Mouse (Mus musculus) intestine, postnatal 0 days (tissue): Measurements from ENCODE around the gene Nrg3. TPM values are rescaled to one million over a fixed set of nuclear protein-coding genes. Genes with fewer than 3 reads are reported as not detected.
"Not testable (repeated sequence)": the region's sequence is repeated elsewhere in the genome, so short reads cannot be mapped to it uniquely, and the experiment has no call there.

Experiments
- ATAC-seq: fragments of 200-750 bp; cut with Nextera tagmentation; 2 replicates; pipeline ENCODE4 v1.8.0; 2017; ENCODE audit warnings: mild to moderate bottlenecking, moderate TSS enrichment, moderate library complexity
- H3K27ac ChIP-seq: fragments of 300-500 bp; sonication (generic); 2 replicates; pipeline ENCODE4 v1.5.1; 2014; ENCODE audit warnings: mild to moderate bottlenecking, low read depth, low read length, moderate library complexity
- H3K27me3 ChIP-seq: fragments of 300-500 bp; sonication (generic); replicated peaks from 2 replicates; pipeline ENCODE4 v1.6.1; 2014; ENCODE audit warnings: low read length, mixed read lengths; ENCODE audit not compliant: control insufficient read depth, insufficient read depth
- H3K36me3 ChIP-seq: fragments of 300-500 bp; sonication (generic); 2 replicates; pipeline ENCODE4 v1.6.1; 2014; ENCODE audit warnings: mild to moderate bottlenecking, moderate library complexity; ENCODE audit not compliant: control insufficient read depth, insufficient read depth
- H3K4me1 ChIP-seq: fragments of 300-500 bp; sonication (generic); replicated peaks from 2 replicates; pipeline ENCODE4 v1.6.1; 2014; ENCODE audit warnings: antibody characterized with exemption, low read length, mixed read lengths; ENCODE audit not compliant: control insufficient read depth, insufficient read depth
- H3K4me2 ChIP-seq: fragments of 300-500 bp; sonication (generic); replicated peaks from 2 replicates; pipeline ENCODE4 v1.6.1; 2014; ENCODE audit warnings: low read depth, mild to moderate bottlenecking, moderate library complexity
- H3K4me3 ChIP-seq: fragments of 300-500 bp; sonication (generic); 2 replicates; pipeline ENCODE4 v1.5.1; 2014; ENCODE audit warnings: low read depth, low read length
- H3K9ac ChIP-seq: fragments of 300-500 bp; sonication (generic); 2 replicates; pipeline ENCODE4 v1.6.1; 2014; ENCODE audit warnings: mild to moderate bottlenecking, low read depth, low read length
- H3K9me3 ChIP-seq: fragments of 300-500 bp; sonication (generic); 2 replicates; pipeline ENCODE4 v1.6.1; 2016; ENCODE audit warnings: mixed run types; ENCODE audit not compliant: control insufficient read depth
- CTCF ChIP-seq: sonication (generic); IDR thresholded peaks from 2 replicates; pipeline ENCODE4 v1.5.1; 2016; ENCODE audit warnings: low read depth, mild to moderate bottlenecking, control low read depth, antibody characterized with exemption, moderate library complexity
- whole genome bisulfite sequencing: fragments of 180-500 bp; shearing (Covaris S2); extraction: QIAGEN DNeasy Blood & Tissue Kit; methylation state at CpG from one replicate; pipeline ENCODE4 v1.1.7; 2014; 5-methylcytosine and 5-hydroxymethylcytosine counted together
- polyA plus RNA-seq: library from polyadenylated mRNA; unstranded; fragments of >200 nt; fragmentation: Nextera tagmentation; extraction: Ambion mirVana; gene quantifications from 2 replicates; pipeline ENCODE4 v1.2.1, GENCODE M21; 2015

The Nrg3 gene
- polyA plus RNA-seq, 1 experiment from 2014 or later, result 0.09 TPM

DNA sequence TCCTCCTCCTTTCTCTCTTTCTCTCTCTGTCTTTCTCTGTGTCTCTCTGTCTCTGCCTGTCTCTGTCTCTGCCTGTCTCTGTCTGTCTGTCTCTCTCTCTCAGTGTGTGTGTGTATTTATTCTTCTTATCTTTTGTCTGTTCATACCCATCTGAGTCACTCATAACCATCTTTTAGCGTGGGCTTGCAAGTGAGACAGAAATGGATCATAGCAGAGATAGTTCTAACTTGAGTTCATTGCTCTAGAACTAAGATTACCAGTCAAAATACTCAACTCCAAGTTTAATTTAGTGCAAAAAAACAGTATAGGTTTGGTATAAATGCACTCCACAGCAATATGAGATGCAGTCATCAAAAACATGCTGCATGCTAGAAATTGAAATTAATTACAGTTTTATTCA is 977.9 kb downstream of the Nrg3 start:
- Histone ChIP-seq H3K4me1 (no peaks in the 10 kb centered on the region), H3K36me3 (no peaks in the 10 kb centered on the region), H3K4me2 (no peak overlapping the region), H3K4me3 (no peak overlapping the region), H3K27me3 (no peaks in the 10 kb centered on the region), H3K9me3 (no peaks in the 10 kb centered on the region), H3K27ac (no peak overlapping the region), H3K9ac (no peak overlapping the region)
- ATAC-seq, result no peak
- WGBS, result 49% methylated on average over 1 of the region's 1 CpGs
- no peak for TF ChIP-seq CTCF

DNA sequence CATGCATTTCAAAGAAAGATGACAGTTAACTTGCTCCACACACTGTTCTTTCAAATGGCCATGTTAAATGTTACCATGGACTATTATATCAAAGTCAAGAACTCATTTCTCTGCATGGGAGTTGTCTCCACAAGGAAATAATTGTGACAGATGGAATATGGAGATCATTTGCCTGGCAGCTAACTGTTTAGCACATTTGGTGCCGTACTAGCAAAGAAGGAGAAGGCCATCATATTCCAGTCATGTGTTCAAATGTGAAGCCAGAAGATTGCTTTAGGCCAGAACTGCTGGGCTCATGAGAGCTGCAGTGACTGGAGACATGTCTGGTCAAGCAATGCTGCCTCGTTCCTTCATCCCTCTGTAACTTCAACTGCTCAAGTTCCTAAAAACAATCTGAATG is 1025.8 kb downstream of the Nrg3 start:
- no peak overlapping the region for H3K4me2 ChIP-seq
- H3K4me1 ChIP-seq, result no peaks in the 10 kb centered on the region
- no peaks in the 10 kb centered on the region for H3K27me3 ChIP-seq
- H3K9me3 ChIP-seq, result no peaks in the 10 kb centered on the region
- no peak for TF ChIP-seq CTCF
- no peak overlapping the region for H3K9ac ChIP-seq
- no peak overlapping the region for H3K27ac ChIP-seq
- 81% methylated on average over 2 of the region's 2 CpGs for WGBS
- ATAC-seq, result no peak
- no peak overlapping the region for H3K4me3 ChIP-seq
- no peaks in the 10 kb centered on the region for H3K36me3 ChIP-seq

DNA sequence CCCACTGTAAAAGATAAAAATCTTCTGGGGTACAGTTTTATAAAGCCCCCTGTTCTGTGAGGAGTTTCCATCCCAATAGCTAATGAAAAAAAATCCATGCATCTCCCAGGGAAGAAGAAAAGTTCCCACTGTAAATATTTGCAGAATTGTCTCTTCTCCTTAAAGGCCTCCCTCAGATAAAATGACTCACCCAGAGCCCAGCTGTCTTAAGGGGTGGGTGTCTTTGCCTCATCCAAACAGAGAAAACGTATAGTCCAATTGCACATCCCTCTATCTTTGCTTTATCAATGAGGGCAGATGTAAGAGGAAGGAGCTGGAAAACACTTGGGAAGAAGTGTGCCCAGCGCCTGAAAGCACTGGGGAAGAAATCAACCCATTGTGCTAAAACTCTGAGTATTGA is 1028.1 kb downstream of the Nrg3 start:
- Histone ChIP-seq H3K9ac (no peak overlapping the region), H3K9me3 (no peaks in the 10 kb centered on the region), H3K27ac (no peak overlapping the region), H3K36me3 (no peaks in the 10 kb centered on the region), H3K4me1 (no peaks in the 10 kb centered on the region), H3K4me2 (no peak overlapping the region), H3K4me3 (no peak overlapping the region), H3K27me3 (no peaks in the 10 kb centered on the region)
- no peak for ATAC-seq
- 82% methylated on average over 2 of the region's 2 CpGs for WGBS
- TF ChIP-seq CTCF, result no peak

DNA sequence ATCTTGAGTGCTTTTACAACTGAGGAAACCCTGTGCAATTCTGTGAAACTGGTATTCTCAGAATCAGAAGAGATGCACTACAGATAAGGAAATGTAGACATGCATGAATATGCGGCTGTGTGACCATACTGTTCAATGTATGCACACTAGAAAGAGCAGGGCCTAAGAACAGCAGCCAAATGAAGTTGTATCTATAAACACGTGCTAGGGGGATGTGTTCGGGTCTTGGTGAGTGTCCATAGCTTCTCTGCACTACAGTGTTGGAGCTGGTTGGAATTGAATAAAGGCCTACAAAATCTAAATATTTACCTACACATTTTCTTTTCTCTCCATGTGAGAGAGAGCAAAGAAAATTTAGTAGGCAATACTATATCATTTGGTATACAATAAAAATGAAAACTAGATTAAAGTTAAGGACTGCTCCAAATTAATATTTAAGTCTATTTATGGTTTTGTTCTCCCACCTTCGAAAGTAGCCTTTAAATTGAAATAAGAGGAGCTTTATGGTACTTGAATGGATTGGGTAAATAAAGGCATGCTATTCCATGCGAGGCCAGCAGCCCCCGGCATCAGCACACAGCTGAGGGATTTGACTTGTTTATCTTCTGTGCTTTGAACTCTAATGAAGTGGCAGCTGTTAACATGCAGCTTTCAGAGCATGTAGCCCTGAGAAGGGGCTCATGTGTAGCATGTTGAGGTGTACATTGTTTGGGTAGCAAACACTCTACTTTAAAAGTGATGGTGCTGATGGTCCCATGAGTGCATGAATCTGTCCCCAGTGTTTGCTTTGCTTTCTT is 1038.9 kb downstream of the Nrg3 start:
- ATAC-seq, result no peak
- H3K27ac ChIP-seq, result no peak overlapping the region
- H3K4me1 ChIP-seq, result no peaks in the 10 kb centered on the region
- H3K9ac ChIP-seq, result no peak overlapping the region
- 54% methylated on average over 6 of the region's 6 CpGs for whole genome bisulfite sequencing
- H3K4me2 ChIP-seq, result no peak overlapping the region
- no peak overlapping the region for H3K4me3 ChIP-seq
- TF ChIP-seq CTCF, result no peak
- H3K9me3 ChIP-seq, result no peaks in the 10 kb centered on the region
- no peaks in the 10 kb centered on the region for H3K27me3 ChIP-seq
- H3K36me3 ChIP-seq, result no peaks in the 10 kb centered on the region

DNA sequence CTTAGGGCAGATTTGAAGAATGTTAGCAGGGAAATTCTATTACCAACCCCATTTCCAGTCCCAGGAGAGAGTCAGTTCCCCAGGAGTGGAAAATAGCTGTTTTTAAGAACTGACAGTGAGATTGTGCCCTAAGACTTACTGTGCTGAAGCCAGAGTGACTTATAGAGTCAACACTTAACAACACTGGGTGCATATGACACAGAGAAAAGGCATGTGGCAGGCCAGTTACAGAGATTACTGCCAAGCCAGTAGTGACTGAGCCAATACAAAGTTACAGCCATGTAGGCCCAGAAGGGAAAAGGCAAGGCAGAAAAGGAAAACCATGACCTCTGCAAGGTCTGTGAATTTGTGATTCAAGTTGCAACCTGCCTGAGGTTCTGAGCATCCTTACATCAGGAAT is 1098.2 kb downstream of the Nrg3 start:
- H3K4me3 ChIP-seq, result no peak overlapping the region
- no peak overlapping the region for H3K27ac ChIP-seq
- no peak for ATAC-seq
- H3K9me3 ChIP-seq, result no peaks in the 10 kb centered on the region
- no peak overlapping the region for H3K9ac ChIP-seq
- no peaks in the 10 kb centered on the region for H3K4me1 ChIP-seq
- H3K36me3 ChIP-seq, result no peaks in the 10 kb centered on the region
- no peaks in the 10 kb centered on the region for H3K27me3 ChIP-seq
- no peak for TF ChIP-seq CTCF
- no peak overlapping the region for H3K4me2 ChIP-seq

DNA sequence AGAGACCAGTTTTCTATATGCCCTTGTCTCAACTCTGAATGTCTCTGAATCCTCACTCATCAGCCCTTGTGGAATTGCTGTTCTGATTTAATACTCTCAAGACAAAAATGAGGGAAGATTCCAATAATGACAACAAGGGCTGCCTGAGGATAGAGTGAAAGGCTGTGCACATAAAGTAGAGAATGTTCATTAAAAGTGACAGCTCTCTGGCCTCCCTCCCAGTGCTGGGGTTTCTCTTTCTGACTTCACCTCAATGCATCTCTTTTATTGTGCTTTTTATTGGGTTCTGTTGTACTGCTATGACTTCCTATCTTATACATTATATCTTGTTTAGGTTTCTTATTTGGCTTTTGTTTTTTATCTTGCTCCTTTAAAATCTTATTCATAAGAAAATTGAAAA is 1131.9 kb downstream of the Nrg3 start:
- no peak for ATAC-seq
- Histone ChIP-seq H3K27ac (no peak overlapping the region), H3K4me3 (no peak overlapping the region), H3K9ac (no peak overlapping the region), H3K36me3 (no peaks in the 10 kb centered on the region), H3K9me3 (no peaks in the 10 kb centered on the region), H3K27me3 (no peaks in the 10 kb centered on the region), H3K4me2 (no peak overlapping the region), H3K4me1 (no peaks in the 10 kb centered on the region)
- TF ChIP-seq CTCF, result no peak

DNA sequence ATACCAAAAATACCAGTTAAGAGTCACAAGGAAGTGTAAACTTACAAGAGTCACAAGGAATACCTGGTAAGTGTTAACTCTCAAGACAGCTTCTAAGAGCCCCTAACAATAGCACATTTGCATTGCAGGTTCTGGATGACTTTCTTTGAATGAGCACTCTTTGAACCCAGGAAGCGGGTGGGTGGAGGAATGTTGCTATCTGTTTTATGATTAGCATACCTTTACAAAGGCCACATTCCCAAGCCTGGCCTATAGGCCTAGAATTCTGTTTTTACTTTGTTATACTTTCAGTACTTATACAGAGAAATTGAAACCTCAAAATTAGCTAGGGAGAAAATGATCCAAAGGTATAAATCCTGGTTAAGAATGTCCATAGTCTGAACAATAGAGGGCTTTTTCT is 1150.0 kb downstream of the Nrg3 start:
- not testable (repeated sequence) for H3K27ac ChIP-seq, H3K4me2 ChIP-seq, ATAC-seq, H3K4me1 ChIP-seq, H3K36me3 ChIP-seq, H3K9ac ChIP-seq, H3K4me3 ChIP-seq, H3K9me3 ChIP-seq, H3K27me3 ChIP-seq
- WGBS, result 68% methylated on average over 1 of the region's 1 CpGs
